Mouse (Mus musculus) mature B cell (primary cell): ENCODE results near the gene Edem3.

ENCODE experiments used
- in situ Hi-C: fragments of 300-500 bp; cut with MboI; formaldehyde crosslinking; loops from 2 replicates; pipeline ENCODE4 v1.14.3; 2019

Edem3 gene

DNA sequence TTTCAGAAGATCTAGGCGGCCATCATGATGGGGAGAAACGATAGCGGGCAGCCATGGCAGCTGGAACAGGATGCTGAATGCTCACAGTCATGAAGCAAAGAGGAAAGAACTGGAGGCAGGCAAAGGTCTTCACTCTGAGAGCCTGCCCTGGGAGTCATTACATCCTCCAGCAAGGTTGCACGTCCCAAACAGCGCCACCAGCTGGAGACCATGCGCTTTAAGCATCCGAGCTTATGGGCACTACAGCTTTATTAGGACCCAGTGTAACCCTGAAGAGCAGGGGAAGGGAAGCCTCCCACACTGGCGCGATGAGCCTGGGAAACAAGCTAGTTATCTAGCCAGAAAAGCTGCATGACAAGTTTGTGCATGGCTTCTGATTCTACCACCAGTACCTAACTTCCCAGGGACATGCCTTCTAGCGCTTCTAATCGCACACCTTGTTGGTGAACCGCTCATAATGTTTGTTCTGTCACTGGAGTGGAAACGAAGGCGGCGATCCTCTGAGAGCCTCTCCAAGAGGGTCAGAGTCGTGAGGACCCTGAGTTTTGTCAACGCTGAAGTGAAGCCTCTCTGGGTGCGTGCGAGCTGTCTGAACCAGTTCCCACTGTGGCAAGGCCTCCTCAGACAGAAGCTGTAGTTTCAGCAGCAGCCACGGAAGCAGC, 106.3 kb downstream of the Edem3 start:
- in situ Hi-C loops = no loop called here

- in situ Hi-C loops = no loop called here
These were observed 106.9 kb downstream of the Edem3 start for GRCm38 (mm10) chr1:151862109-151862508.

- in situ Hi-C loops = no loop called here
These were observed 108.1 kb downstream of the Edem3 start for GRCm38 (mm10) chr1:151863135-151863796.

DNA sequence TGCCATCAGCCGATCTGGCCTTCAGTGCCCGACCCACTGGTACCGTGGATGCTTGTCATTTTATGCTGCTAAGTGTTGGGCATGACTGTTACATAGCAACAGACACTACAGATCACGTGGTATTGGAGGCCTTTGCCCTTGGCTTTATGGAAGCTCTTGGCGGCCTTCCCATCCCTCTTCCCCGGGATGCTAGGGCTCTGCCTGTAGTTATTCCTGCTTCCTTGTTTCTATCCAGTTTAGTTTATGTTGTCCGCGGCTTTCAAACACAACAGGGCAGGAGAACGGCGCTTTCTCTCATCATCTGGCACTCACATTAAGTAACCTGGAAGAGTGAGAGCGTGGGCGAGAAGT, 108.6 kb downstream of the Edem3 start:
- in situ Hi-C loops = no loop called here

- in situ Hi-C loops = no loop called here
These were observed 109.2 kb downstream of the Edem3 start for GRCm38 (mm10) chr1:151864326-151864725.
